Mouse (Mus musculus) small intestine, adult 2 months (tissue): ENCODE measurements around the gene Gm47995.

ENCODE experiments used
- CTCF ChIP-seq: fragments of 200-500 bp; IDR thresholded peaks from 2 replicates; pipeline ENCODE4 v1.5.1; 2012; ENCODE audit warnings: low read depth, mild to moderate bottlenecking, control low read depth, inconsistent platforms, low read length, moderate library complexity, mixed read lengths; ENCODE audit not compliant: insufficient replicate concordance, insufficient read length; ENCODE audit errors: extremely low read depth
- POLR2A ChIP-seq: fragments of 200-500 bp; IDR thresholded peaks from 2 replicates; pipeline ENCODE4 v1.6.1; 2012; ENCODE audit warnings: low read depth, mild to moderate bottlenecking, control low read depth, inconsistent platforms, low read length, moderate library complexity

- TF ChIP-seq CTCF (no peak), POLR2A (no peak)
These were observed 18.1 kb upstream of the Gm47995 start for GRCm38 (mm10) chr1:151180167-151180566.
